Mouse (Mus musculus): ENCODE results near the gene Rps8. TPM values are rescaled to one million over a fixed set of nuclear protein-coding genes. Genes with fewer than 3 reads are reported as not detected.

Rps8 gene
- polyA plus RNA-seq, 1 experiment from 2014 or later = 668 TPM

DNA sequence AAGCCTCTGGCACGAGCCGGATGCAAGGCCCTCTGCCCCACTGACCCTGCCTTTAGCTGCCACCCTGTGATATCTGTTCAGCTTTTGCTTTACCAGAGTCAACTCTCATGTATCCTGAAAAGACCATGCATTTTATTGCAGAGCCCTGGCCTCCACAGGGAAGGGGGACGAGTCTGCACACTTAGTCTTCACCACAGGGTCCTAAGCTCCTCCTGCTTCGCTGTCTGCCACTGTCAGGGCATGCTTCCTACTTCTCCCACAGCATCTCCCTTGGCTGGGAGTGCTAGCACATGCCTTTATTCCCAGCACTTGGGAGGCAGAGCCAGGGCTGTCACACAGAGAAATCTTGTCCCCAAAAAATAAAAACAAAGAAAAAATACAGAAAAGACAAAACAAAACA is 5.1 kb upstream of the Rps8 start:
- Histone ChIP-seq H3K27ac (no peak overlapping the region), H3K9me3 (no peaks in the 10 kb centered on the region), H3K4me1 (no peaks in the 10 kb centered on the region), H3K36me3 (replicated peaks) (peaks cover 76% of the 10 kb centered on the region), H3K27me3 (no peaks in the 10 kb centered on the region), H3K9ac (no peak overlapping the region), H3K4me3 (replicated peaks) (no peak overlapping the region), H3K4me2 (no peak overlapping the region)
- WGBS = 76% methylated on average over 4 of the region's 4 CpGs
- no peak for ATAC-seq (ENCODE audit: low FRiP score)

DNA sequence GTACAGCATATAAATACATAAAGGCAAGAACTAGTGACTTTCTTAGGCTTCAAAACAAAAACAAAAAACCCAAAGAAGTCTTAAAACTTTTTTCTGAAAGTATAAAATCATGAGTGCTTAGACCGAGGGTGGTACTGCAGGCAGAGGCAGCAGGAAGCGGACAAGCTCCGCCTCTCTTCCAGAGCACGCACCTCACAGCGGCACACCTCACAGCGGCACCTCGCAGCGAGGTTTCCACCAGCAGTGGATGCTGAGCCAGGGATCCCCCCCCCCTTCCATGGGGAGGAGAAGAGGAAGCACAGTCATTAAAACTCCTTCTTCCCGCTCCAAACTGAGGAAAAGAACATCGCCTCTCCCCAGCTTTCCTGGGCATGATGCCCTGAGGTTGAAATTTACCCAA is 3.6 kb upstream of the Rps8 start:
- Histone ChIP-seq H3K4me3 (replicated peaks) (no peak overlapping the region), H3K36me3 (replicated peaks) (peaks cover 61% of the 10 kb centered on the region), H3K9ac (no peak overlapping the region), H3K9me3 (no peaks in the 10 kb centered on the region), H3K27ac (no peak overlapping the region), H3K4me2 (no peak overlapping the region), H3K27me3 (no peaks in the 10 kb centered on the region), H3K4me1 (peaks cover 4% of the 10 kb centered on the region; the same call in 1 of the 2 replicates)
- 79% methylated on average over 10 of the region's 10 CpGs for WGBS
- ATAC-seq (ENCODE audit: low FRiP score) = no peak

DNA sequence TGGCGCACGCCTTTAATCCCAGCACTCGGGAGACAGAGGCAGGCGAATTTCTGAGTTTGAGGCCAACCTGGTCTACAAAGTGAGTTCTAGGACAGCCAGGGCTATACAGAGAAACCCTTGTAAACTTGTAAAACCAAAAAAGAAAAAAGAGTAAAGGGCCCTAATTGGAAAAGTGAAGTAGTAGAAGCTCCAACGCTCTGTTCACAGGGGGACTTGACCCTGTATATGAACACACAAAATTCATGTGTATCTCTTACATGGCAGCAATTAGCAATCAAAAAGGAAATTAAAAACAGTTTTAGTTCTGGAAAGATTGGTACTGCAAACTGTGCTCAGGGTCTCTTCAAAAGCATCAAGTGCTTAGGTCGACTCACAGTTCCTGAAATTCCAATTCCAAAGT is 329 bp upstream of the Rps8 start:
- Histone ChIP-seq H3K4me3 (replicated peaks) (peak overlapping the region; percentile 96), H3K4me2 (peak overlapping the region; percentile 68), H3K9me3 (no peaks in the 10 kb centered on the region), H3K4me1 (peaks cover 21% of the 10 kb centered on the region), H3K27me3 (no peaks in the 10 kb centered on the region), H3K9ac (no peak overlapping the region), H3K36me3 (replicated peaks) (peaks cover 61% of the 10 kb centered on the region), H3K27ac (peak overlapping the region; percentile 96)
- ATAC-seq (ENCODE audit: low FRiP score) = 0 out of 2 replicates have a peak, but pooled peaks have one; percentile 13
- 28% methylated on average over 6 of the region's 6 CpGs for whole genome bisulfite sequencing

DNA sequence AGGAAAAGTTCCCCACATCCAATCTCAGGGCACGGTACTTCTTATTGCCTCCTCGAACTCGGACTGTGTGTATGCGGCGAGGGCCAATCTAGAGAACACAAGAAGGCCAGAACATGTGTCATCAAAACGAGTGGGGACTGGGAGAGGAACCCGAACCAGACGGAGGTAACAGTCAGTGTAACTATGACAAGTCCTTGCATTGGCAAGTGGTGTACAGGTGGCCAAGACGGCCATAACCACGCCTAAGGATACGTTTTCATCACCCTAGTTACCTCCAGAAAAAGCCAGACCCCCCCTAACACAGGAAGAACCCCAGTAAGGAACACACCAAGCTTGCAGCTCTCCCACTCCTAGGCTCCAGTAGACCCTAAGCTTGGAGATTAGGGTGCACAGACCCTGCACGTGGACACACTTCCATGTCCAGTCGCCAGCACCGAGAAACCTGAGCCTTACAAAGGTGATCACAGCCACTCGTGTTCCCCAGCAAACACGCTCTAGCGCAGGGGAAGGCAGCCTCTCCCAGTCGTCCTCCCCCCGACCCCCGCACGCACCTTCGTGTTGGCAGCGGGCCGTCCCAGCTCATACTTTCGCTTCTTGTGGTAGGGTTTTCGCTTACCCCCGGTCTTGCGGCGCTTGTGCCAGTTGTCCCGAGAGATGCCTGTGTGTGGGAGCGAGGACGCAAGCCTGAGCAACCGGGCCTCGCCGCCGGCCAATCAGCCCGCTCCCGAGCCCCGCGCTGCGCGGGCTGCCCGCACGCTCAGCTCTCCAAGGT is 837 bp downstream of the Rps8 start:
- Histone ChIP-seq H3K4me1 (peaks cover 21% of the 10 kb centered on the region), H3K9me3 (no peaks in the 10 kb centered on the region), H3K27me3 (no peaks in the 10 kb centered on the region), H3K36me3 (replicated peaks) (peaks cover 61% of the 10 kb centered on the region), H3K9ac (peak overlapping the region; percentile 99), H3K4me2 (peak overlapping the region; percentile 68), H3K4me3 (replicated peaks) (peak overlapping the region; percentile 96), H3K27ac (peak overlapping the region; percentile 96)
- 2% methylated on average over 44 of the region's 44 CpGs for WGBS
- 0 out of 2 replicates have a peak, but pooled peaks have one; percentile 6 for ATAC-seq (ENCODE audit: low FRiP score)

DNA sequence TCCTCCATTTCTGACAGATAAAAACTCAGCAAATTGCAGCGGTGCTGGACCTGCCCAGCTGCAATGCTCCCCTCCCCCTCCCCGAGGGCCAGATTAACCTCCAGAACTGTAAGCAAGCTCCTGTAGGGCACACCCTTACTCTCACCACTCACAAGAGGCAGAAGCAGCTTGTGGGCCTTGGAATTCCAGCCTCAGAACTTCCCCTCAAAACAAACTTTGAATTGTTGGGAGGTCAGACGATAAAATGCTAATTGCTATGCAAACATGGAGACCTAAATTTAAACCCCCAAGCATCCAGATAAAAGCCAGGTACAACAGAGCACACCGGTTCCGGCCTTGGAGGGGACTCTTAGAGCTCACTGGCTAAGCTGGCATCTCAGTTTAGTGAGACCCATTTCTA is 3.3 kb downstream of the Rps8 start:
- no peaks in the 10 kb centered on the region for H3K9me3 ChIP-seq
- WGBS = 86% methylated on average over 5 of the region's 5 CpGs
- H3K4me1 ChIP-seq = peaks cover 21% of the 10 kb centered on the region
- no peak overlapping the region for H3K9ac ChIP-seq
- no peaks in the 10 kb centered on the region for H3K27me3 ChIP-seq
- no peak for ATAC-seq (ENCODE audit: low FRiP score)
- peaks cover 61% of the 10 kb centered on the region for H3K36me3 ChIP-seq (replicated peaks)
- no peak overlapping the region for H3K27ac ChIP-seq
- H3K4me2 ChIP-seq = no peak overlapping the region
- H3K4me3 ChIP-seq (replicated peaks) = no peak overlapping the region

DNA sequence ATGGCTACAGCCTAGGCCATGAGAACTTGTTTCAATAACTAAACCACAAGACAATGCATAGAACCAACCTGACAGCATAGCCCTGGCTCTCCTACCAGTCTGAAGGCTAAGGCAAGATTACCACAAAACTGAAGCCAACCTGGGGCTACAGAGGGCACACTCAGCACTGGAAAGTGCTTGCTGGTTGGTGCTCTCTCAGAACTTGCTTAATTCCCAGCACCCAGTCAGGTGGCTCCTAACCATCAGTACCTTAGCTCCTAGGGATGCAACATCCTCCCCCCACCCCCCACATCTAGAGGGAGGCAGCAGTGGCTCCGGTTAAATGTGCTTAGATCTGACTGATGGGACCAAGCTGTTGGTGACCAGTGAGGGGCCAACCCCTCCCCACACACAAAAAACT is 4.6 kb downstream of the Rps8 start:
- Histone ChIP-seq H3K4me3 (replicated peaks) (no peak overlapping the region), H3K27me3 (no peaks in the 10 kb centered on the region), H3K36me3 (replicated peaks) (peaks cover 61% of the 10 kb centered on the region), H3K4me1 (peaks cover 21% of the 10 kb centered on the region), H3K4me2 (no peak overlapping the region), H3K9me3 (no peaks in the 10 kb centered on the region), H3K9ac (no peak overlapping the region), H3K27ac (no peak overlapping the region)
- 88% methylated on average over 1 of the region's 1 CpGs for WGBS
- ATAC-seq (ENCODE audit: low FRiP score) = no peak

DNA sequence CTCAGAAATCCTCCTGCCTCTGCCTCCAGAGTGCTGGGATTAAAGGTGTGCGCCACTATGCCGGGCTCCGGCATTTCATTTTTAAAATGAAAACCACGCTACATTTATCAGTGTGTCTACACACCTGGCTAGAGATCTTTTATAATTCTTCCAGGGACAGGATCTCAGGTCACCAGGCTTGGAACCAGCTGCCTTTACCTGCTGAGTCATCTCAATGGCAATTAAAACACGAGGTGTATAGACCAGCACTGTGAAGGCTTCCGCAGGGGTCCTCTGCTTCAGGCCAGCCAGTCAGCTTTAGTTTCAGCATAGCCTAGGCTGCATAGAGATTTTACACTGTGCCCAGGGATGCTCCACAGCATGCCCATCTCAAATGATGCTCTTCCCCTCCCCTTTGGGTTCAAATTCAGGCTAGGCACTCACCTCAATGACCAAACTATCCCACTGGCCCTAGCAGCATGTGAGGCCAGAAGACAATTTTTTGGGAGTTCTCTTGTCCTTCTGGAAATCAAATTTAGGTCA is 5.8 kb downstream of the Rps8 start:
- Histone ChIP-seq H3K27ac (no peak overlapping the region), H3K9ac (no peak overlapping the region), H3K4me3 (replicated peaks) (no peak overlapping the region), H3K27me3 (no peaks in the 10 kb centered on the region), H3K9me3 (no peaks in the 10 kb centered on the region), H3K4me1 (peaks cover 21% of the 10 kb centered on the region), H3K36me3 (replicated peaks) (peaks cover 61% of the 10 kb centered on the region), H3K4me2 (no peak overlapping the region)
- WGBS = 89% methylated on average over 6 of the region's 6 CpGs
- 0 out of 2 replicates have a peak, but pooled peaks have one; percentile 22 for ATAC-seq (ENCODE audit: low FRiP score)

DNA sequence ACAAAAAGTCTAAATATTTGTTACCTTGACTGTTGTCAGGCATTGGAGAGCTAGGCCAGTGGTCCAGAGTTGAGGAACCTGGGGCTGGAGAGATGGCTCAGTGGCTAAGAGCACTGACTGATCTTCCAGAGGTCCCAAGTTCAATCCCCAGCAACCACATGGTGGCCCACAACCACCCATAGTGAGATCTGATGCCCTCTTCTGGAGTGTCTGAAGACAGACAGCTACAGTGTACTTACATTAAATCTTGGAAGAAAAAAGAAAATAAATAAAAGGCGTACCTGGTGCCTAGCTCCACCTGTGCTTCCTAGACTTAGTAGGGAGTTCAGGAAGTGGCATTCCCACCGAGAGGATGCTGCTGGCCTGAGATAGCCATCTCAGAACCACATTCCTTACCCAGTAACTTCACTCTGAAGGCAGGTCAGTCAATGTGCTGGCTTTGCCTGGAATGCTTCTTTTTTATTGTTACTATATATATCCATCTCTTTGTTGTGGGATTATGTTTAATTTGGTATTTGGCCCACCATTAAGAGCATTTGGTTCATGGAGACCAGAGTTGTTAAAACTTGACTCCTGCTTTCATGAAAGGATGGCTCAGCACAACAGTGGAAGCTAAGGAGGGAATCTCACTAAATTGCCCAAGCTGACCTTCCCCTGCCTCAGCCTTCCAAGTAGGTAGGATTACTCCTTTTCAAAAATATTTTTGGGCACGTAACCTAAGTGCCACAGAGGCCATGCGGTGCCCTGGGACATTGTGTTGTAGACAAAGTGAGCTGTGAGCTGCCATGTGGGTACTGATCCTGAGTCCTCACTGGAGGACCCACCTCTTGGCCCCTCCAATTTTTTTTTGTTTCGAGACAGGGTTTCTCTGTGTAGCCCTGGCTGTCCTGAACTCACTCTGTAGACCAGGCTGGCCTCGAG is 6.5 kb downstream of the Rps8 start:
- ATAC-seq (ENCODE audit: low FRiP score) = 0 out of 2 replicates have a peak, but pooled peaks have one; percentile 10
- Histone ChIP-seq H3K4me2 (no peak overlapping the region), H3K4me1 (peaks cover 17% of the 10 kb centered on the region), H3K4me3 (replicated peaks) (no peak overlapping the region), H3K9ac (no peak overlapping the region), H3K9me3 (no peaks in the 10 kb centered on the region), H3K27me3 (no peaks in the 10 kb centered on the region), H3K36me3 (replicated peaks) (peaks cover 60% of the 10 kb centered on the region), H3K27ac (0 out of 2 replicates have a peak overlapping the region, but pooled peaks have one; percentile 3)
- WGBS = 76% methylated on average over 6 of the region's 6 CpGs

DNA sequence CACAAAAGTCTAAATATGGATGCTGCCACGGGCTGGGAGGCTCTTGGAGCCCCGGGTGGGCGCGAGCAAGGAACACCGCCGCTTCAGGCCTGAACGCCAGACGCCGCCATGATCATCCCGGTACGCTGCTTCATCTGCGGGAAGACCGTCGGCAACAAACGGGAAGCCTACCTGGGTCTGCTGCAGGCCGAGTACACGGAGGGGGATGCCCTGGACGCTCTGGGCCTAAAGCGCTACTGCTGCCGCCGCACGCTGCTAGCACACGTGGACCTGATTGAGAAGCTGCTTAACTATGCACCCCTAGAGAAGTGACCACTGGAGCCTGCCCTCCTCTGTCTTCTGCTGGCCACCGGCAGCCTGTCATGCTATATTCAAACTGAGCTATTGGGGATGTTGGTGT is 7.2 kb downstream of the Rps8 start:
- no peak overlapping the region for H3K4me2 ChIP-seq
- H3K27ac ChIP-seq = 0 out of 2 replicates have a peak overlapping the region, but pooled peaks have one; percentile 1
- H3K4me1 ChIP-seq = peaks cover 9% of the 10 kb centered on the region
- H3K36me3 ChIP-seq (replicated peaks) = peaks cover 53% of the 10 kb centered on the region
- no peak overlapping the region for H3K4me3 ChIP-seq (replicated peaks)
- 73% methylated on average over 24 of the region's 24 CpGs for WGBS
- H3K27me3 ChIP-seq = 0 out of 2 replicates have a peak, but pooled peaks cover under 1% of the 10 kb centered on the region
- H3K9me3 ChIP-seq = no peaks in the 10 kb centered on the region
- no peak for ATAC-seq (ENCODE audit: low FRiP score)
- no peak overlapping the region for H3K9ac ChIP-seq

DNA sequence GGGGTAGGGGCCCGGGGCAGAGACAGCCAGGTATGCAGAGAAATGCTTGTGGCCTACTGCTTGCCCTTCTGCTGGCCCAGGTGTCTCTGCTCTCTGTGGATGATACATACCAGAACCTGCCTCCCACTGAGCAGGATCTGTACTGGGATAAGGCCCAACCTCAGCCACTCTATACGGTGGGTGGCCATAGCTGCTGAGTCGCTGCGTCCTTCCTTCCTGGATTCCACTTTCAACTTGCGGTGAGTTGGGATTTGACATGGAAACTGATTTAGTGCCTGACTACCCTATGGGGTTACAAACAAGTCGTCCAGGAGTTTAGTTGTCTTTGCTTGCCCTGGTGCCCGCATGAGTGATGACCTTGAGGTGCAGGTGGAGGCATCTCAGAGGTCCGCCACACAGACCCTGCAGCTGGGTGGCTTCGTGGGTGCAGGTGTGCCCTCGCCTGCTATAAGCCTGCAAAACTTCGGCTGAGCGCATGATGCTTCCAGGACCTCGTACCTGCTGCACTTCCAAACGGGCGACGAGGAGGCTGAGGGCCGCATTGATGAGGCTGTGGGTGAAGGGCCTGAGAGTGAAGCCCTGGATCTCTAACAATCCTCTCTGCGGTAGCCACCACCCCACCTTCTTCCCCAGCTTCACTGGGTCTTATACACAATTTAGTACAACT is 7.9 kb downstream of the Rps8 start:
- Histone ChIP-seq H3K4me2 (no peak overlapping the region), H3K27me3 (0 out of 2 replicates have a peak, but pooled peaks cover 5% of the 10 kb centered on the region), H3K9me3 (no peaks in the 10 kb centered on the region), H3K9ac (no peak overlapping the region), H3K4me3 (replicated peaks) (no peak overlapping the region), H3K27ac (0 out of 2 replicates have a peak overlapping the region, but pooled peaks have one; percentile 1), H3K4me1 (peaks cover 5% of the 10 kb centered on the region), H3K36me3 (replicated peaks) (peaks cover 46% of the 10 kb centered on the region)
- ATAC-seq (ENCODE audit: low FRiP score) = no peak
- 89% methylated on average over 18 of the region's 18 CpGs for WGBS

DNA sequence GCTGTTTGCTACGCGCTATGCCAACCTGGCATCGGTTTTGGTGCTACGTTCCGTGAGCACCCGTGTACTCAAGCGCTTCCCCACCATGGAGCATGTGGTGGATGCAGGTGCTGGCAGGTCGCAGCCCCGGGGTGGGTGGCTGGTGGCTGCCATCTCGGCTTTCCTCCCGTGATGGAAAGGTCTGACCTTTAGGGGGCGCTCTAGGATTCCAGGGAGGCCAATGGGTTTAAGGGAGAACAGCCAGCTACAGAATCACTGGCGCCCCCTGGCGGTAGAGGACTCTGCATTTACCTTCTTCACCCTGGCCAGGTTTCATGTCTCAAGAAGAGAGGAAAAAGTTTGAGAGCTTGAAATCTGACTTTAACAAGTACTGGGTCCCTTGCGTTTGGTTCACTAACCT is 9.9 kb downstream of the Rps8 start:
- 29% methylated on average over 15 of the region's 15 CpGs for WGBS
- Histone ChIP-seq H3K36me3 (replicated peaks) (peaks cover 28% of the 10 kb centered on the region), H3K9me3 (no peaks in the 10 kb centered on the region), H3K4me1 (no peaks in the 10 kb centered on the region), H3K27me3 (peaks cover 13% of the 10 kb centered on the region; the same call in 1 of the 2 replicates), H3K9ac (no peak overlapping the region), H3K4me3 (replicated peaks) (no peak overlapping the region), H3K4me2 (no peak overlapping the region), H3K27ac (no peak overlapping the region)
- ATAC-seq (ENCODE audit: low FRiP score) = no peak
